Mouse (Mus musculus) cerebellum, adult 2 months (tissue): ENCODE results near the gene Tra2b. TPM values are rescaled to one million over a fixed set of nuclear protein-coding genes. Genes with fewer than 3 reads are reported as not detected.
"Not testable (repeated sequence)": the region's sequence is repeated elsewhere in the genome, so short reads cannot be mapped to it uniquely, and the experiment has no call there.

Experiments
- DNase-seq, 2 experiments: peaks; one replicate each; pipeline ENCODE4 v3.0.0; 2021
- H3K27ac ChIP-seq: fragments of 200-500 bp; 2 replicates; pipeline ENCODE4 v1.5.1; 2012; ENCODE audit warnings: low read length, control low read depth, inconsistent platforms; ENCODE audit not compliant: insufficient read depth
- H3K27me3 ChIP-seq: fragments of 200-500 bp; 2 replicates; pipeline ENCODE4 v1.6.1; 2012; ENCODE audit warnings: inconsistent platforms, mild to moderate bottlenecking, low read length, moderate library complexity; ENCODE audit not compliant: control insufficient read depth, insufficient read depth
- H3K4me1 ChIP-seq: fragments of 200-500 bp; 2 replicates; pipeline ENCODE4 v1.6.1; 2011; ENCODE audit warnings: low read length; ENCODE audit not compliant: control insufficient read depth, insufficient read depth
- H3K4me3 ChIP-seq: fragments of 200-500 bp; replicated peaks from 2 replicates; pipeline ENCODE3; 2011; ENCODE audit warnings: mild to moderate bottlenecking, low read depth, low read length, control low read depth; ENCODE audit not compliant: insufficient read depth
- CTCF ChIP-seq: fragments of 200-500 bp; IDR thresholded peaks from 2 replicates; pipeline ENCODE4 v1.5.1; 2011; ENCODE audit warnings: low read depth, mild to moderate bottlenecking, control low read depth, low read length, moderate library complexity, borderline replicate concordance; ENCODE audit not compliant: insufficient read depth
- POLR2A ChIP-seq: fragments of 200-500 bp; IDR thresholded peaks from 2 replicates; pipeline ENCODE4 v1.6.1; 2011; ENCODE audit warnings: low read length, control low read depth, borderline replicate concordance; ENCODE audit not compliant: insufficient read depth
- WGBS: fragments of 180-500 bp; shearing (Covaris S2); methylation state at CpG from one replicate; pipeline ENCODE4 v1.1.7; 2018; 5-methylcytosine and 5-hydroxymethylcytosine counted together
- polyA plus RNA-seq: library from polyadenylated mRNA; depleted of rRNA; stranded (reverse); fragments of >200 nt; gene quantifications from 2 replicates; pipeline ENCODE4 v1.2.3, GENCODE M21; 2012; rRNA removed

The Tra2b gene
- 79.5 and 84.9 TPM in 2 replicates for polyA plus RNA-seq

GRCm38 (mm10) chr16:22265849-22266376 is at the start of gene Tra2b:
Gene Tra2b (minus strand): TSS chr16:22266005.
- DNase-seq: peak; percentile 97
- under 1% methylated on average over 38 of the region's 38 CpGs for WGBS

GRCm38 (mm10) chr16:22310649-22311048 is 44.8 kb upstream of the Tra2b start:
- H3K4me3 ChIP-seq: no peak overlapping the region
- TF ChIP-seq CTCF: peak; percentile 70
- no peak for TF ChIP-seq POLR2A
- DNase-seq: peak; percentile 30 to 59
- H3K27me3 ChIP-seq: no peaks in the 10 kb centered on the region
- 4% methylated on average over 1 of the region's 1 CpGs for WGBS
- H3K27ac ChIP-seq: no peak overlapping the region
- no peaks in the 10 kb centered on the region for H3K4me1 ChIP-seq

More at GRCm38 (mm10) chr16:22265849-22266376, at the start of gene Tra2b:
- H3K27me3 ChIP-seq: no peaks in the 10 kb centered on the region
- H3K27ac ChIP-seq: peak within 1 kb of the TSS; percentile 92
- TF ChIP-seq CTCF: no peak; the same call in 1 of the 2 replicates
- peak; percentile 92 for TF ChIP-seq POLR2A
- H3K4me3 ChIP-seq: peak within 1 kb of the TSS; percentile 100
- H3K4me1 ChIP-seq: no peaks in the 10 kb centered on the region

- Histone ChIP-seq H3K4me3 (no peak overlapping the region), H3K4me1 (no peaks in the 10 kb centered on the region), H3K27ac (no peak overlapping the region), H3K27me3 (no peaks in the 10 kb centered on the region)
- 2% methylated on average over 5 of the region's 5 CpGs for WGBS
- peak; percentile 85 to 87 for DNase-seq
- TF ChIP-seq POLR2A: no peak
- TF ChIP-seq CTCF: peak; percentile 94
Observed at GRCm38 (mm10) chr16:22302606-22303005, 36.8 kb upstream of the Tra2b start.

- Histone ChIP-seq H3K27ac (no peak overlapping the region), H3K27me3 (no peaks in the 10 kb centered on the region), H3K4me1 (no peaks in the 10 kb centered on the region), H3K4me3 (no peak overlapping the region)
- no peak for DNase-seq
- TF ChIP-seq CTCF (no peak), POLR2A (no peak)
- 53% methylated on average over 3 of the region's 3 CpGs for WGBS
Observed at GRCm38 (mm10) chr16:22301378-22301777, 35.6 kb upstream of the Tra2b start.

- WGBS: 60% methylated on average over 6 of the region's 6 CpGs
- Histone ChIP-seq H3K27me3 (no peaks in the 10 kb centered on the region), H3K27ac (no peak overlapping the region), H3K4me3 (no peak overlapping the region), H3K4me1 (no peaks in the 10 kb centered on the region)
- DNase-seq: no peak
- no peak for TF ChIP-seq POLR2A
- TF ChIP-seq CTCF: no peak
Observed at GRCm38 (mm10) chr16:22296901-22297300, 31.1 kb upstream of the Tra2b start.

GRCm38 (mm10) chr16:22294812-22295211 is 29.0 kb upstream of the Tra2b start:
- not testable (repeated sequence) for DNase-seq, H3K27me3 ChIP-seq, H3K27ac ChIP-seq, H3K4me1 ChIP-seq, H3K4me3 ChIP-seq
- WGBS: 95% methylated on average over 14 of the region's 14 CpGs

- Histone ChIP-seq H3K27me3 (no peaks in the 10 kb centered on the region), H3K27ac (no peak overlapping the region), H3K4me1 (no peaks in the 10 kb centered on the region), H3K4me3 (no peak overlapping the region)
- WGBS: 58% methylated on average over 2 of the region's 2 CpGs
- TF ChIP-seq CTCF (no peak; the same call in 1 of the 2 replicates), POLR2A (no peak)
- no peak for DNase-seq
Observed at GRCm38 (mm10) chr16:22293600-22293999, 27.8 kb upstream of the Tra2b start.

- DNase-seq: no peak
- 82% methylated on average over 4 of the region's 4 CpGs for WGBS
- no peak overlapping the region for H3K27ac ChIP-seq
- no peak for TF ChIP-seq CTCF
- no peak for TF ChIP-seq POLR2A
- no peak overlapping the region for H3K4me3 ChIP-seq
- H3K4me1 ChIP-seq: no peaks in the 10 kb centered on the region
- no peaks in the 10 kb centered on the region for H3K27me3 ChIP-seq
Observed at GRCm38 (mm10) chr16:22292394-22292793, 26.6 kb upstream of the Tra2b start.
